Mouse (Mus musculus): ENCODE results near the gene Plekhg2. TPM values are rescaled to one million over a fixed set of nuclear protein-coding genes. Genes with fewer than 3 reads are reported as not detected.

Plekhg2 gene
- polyA plus RNA-seq, 1 experiment = not detected

DNA sequence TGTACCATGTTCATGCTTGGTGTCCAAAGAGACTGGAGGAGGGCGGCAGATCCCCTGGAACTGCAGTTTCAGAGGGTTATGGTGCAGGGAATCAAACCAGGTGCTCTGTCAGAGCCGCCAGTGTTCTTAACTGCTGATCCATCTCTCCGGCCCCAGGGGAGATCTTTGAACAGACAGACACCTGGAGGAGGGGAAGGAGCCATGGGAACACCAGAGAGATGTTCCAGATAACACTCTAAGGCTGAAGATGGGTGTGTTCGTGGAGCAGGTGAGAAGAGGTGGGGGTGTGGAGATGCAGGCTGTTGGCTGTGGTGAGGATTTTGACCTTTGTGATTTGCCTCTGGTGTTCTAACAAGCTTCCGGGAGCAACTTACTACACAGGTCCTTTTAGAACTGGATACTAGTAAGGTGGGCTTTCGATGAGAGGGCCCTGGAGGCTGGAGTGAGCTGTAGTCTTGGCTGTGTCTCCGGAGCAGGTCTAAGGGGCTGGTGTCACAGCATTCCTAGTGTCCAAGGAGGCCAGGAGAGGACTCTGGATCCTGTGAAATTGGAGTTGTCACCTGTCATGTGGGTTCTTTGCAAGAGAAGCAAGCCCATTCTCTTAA lies 1.6 kb upstream of the Plekhg2 start:
- TF ChIP-seq CTCF (IDR thresholded peaks at IDR 0.05; ENCODE audit: insufficient read depth, low read depth, low read length) = no peak
- TF ChIP-seq POLR2A (IDR thresholded peaks at IDR 0.05; ENCODE audit: insufficient read depth, low read depth, low read length) = no peak
- Histone ChIP-seq H3K27ac (ENCODE audit: insufficient read depth, low read depth, low read length) (no peak overlapping the region), H3K4me1 (ENCODE audit: control insufficient read depth, insufficient read depth, low read length) (peaks cover 33% of the 10 kb centered on the region), H3K4me3 (ENCODE audit: insufficient read depth, low read depth, low read length) (no peak overlapping the region)
- 86% methylated on average over 7 of the region's 7 CpGs for WGBS

DNA sequence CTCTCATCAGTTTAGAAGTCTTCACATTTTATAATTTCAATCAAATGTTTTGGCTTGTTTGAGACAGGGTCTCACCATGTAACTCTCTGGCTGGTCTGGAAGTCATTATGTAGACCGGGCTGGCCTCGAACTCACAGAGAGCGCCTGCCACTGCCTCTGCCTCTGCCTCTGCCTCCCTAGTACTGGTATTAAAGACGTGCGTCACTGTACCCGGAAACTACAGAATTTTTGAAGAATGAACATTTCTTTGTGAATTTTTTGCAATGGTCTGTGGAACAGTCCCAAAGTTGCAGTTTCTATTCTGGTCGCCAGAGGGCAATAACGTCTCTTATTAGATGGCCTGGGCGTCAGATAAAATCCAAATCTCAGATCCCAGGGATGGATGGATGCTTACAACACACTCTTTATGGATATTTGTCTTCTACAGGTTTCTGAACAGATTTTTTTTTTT lies 757 bp upstream of the Plekhg2 start:
- under 1% methylated on average over 9 of the region's 9 CpGs for WGBS
- TF ChIP-seq POLR2A (IDR thresholded peaks at IDR 0.05; ENCODE audit: insufficient read depth, low read depth, low read length) = no peak
- no peak for TF ChIP-seq CTCF (IDR thresholded peaks at IDR 0.05; ENCODE audit: insufficient read depth, low read depth, low read length)
- H3K4me3 ChIP-seq (ENCODE audit: insufficient read depth, low read depth, low read length) = peak overlapping the region; percentile 52
- H3K27ac ChIP-seq (ENCODE audit: insufficient read depth, low read depth, low read length) = peak overlapping the region; percentile 52; the same call in 1 of the 2 replicates
- peaks cover 24% of the 10 kb centered on the region for H3K4me1 ChIP-seq (ENCODE audit: control insufficient read depth, insufficient read depth, low read length)

DNA sequence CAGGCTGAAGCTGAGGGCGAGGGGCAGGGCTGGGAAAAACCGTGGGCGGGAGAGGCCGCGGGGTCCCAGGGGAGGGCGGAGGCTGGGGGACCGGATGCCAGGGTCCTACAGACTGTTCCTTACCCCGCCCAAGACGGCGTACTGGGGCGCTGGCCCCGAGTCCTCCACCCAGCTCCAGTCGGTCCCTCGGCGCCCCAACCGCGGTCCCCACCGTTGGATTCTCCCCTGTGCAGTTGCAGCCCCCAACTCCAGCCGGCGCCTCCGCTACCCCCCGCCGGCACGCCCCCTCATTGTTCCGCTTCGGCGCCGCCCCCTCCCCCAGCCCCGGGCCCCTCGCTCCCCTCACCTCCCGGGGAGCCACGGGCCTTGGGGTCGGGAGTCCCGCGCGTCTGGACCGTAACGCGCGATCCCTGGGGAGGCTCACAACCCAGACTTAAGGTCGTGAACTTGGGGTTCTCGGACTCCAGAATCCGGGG lies 847 bp downstream of the Plekhg2 start:
- 2% methylated on average over 42 of the region's 43 CpGs for WGBS
- Histone ChIP-seq H3K4me1 (ENCODE audit: control insufficient read depth, insufficient read depth, low read length) (peaks cover 16% of the 10 kb centered on the region), H3K27ac (ENCODE audit: insufficient read depth, low read depth, low read length) (no peak overlapping the region), H3K4me3 (ENCODE audit: insufficient read depth, low read depth, low read length) (peak overlapping the region; percentile 52)
- TF ChIP-seq CTCF (IDR thresholded peaks at IDR 0.05; ENCODE audit: insufficient read depth, low read depth, low read length) (no peak), POLR2A (IDR thresholded peaks at IDR 0.05; ENCODE audit: insufficient read depth, low read depth, low read length) (no peak)

DNA sequence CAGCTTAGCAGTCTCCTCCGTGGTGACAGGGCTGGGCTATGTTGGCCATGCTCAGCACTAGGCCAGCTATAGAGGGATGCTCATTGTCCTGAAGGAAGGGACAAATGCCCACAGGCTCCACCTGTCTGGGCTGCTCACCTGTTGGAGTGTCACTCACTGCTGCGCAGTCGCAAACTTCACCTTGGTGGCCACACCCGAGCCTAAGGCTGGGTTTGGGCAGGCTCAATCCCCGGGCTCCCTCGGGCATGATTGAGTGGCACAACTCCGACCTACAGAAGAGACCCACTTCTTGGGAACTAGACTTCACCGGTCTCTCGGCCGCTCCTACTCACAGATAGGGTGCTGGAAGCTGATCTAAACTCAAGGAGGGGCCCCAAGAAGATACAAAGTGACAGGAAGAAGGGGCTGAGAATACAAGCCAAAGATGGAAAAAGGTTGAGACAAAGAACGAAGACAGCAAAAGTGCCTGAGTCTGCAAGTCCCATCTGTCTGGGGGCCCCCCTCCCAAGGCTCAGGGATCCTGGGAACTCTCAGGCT lies 1.4 kb downstream of the Plekhg2 start:
- Histone ChIP-seq H3K4me1 (ENCODE audit: control insufficient read depth, insufficient read depth, low read length) (peaks cover 12% of the 10 kb centered on the region), H3K27ac (ENCODE audit: insufficient read depth, low read depth, low read length) (no peak overlapping the region), H3K4me3 (ENCODE audit: insufficient read depth, low read depth, low read length) (peak overlapping the region; percentile 52)
- no peak for TF ChIP-seq POLR2A (IDR thresholded peaks at IDR 0.05; ENCODE audit: insufficient read depth, low read depth, low read length)
- no peak for TF ChIP-seq CTCF (IDR thresholded peaks at IDR 0.05; ENCODE audit: insufficient read depth, low read depth, low read length)
- WGBS = 12% methylated on average over 11 of the region's 11 CpGs

DNA sequence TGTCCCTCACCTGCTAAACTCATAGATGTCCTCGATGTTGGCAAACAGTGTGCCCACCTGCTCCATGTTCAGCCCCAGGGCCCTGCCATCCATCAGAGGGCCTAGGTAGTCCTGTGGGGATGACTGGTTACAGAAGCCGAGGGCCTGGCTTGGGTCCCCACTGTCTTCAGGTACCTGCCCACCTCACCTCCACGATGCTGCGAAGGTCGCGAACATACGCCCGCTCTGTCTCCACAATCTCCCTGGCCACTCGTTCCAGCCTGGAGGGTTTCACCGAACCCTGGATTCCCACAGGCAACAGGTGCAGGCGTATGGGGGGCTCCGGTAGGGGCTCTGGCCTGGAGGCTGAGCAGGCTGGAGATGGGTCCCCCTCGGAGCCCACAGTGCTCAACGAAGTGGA lies 2.3 kb downstream of the Plekhg2 start:
- TF ChIP-seq CTCF (IDR thresholded peaks at IDR 0.05; ENCODE audit: insufficient read depth, low read depth, low read length) = no peak
- no peak for TF ChIP-seq POLR2A (IDR thresholded peaks at IDR 0.05; ENCODE audit: insufficient read depth, low read depth, low read length)
- H3K27ac ChIP-seq (ENCODE audit: insufficient read depth, low read depth, low read length) = no peak overlapping the region
- no peak overlapping the region for H3K4me3 ChIP-seq (ENCODE audit: insufficient read depth, low read depth, low read length)
- peaks cover 12% of the 10 kb centered on the region for H3K4me1 ChIP-seq (ENCODE audit: control insufficient read depth, insufficient read depth, low read length)
- 89% methylated on average over 14 of the region's 14 CpGs for WGBS

DNA sequence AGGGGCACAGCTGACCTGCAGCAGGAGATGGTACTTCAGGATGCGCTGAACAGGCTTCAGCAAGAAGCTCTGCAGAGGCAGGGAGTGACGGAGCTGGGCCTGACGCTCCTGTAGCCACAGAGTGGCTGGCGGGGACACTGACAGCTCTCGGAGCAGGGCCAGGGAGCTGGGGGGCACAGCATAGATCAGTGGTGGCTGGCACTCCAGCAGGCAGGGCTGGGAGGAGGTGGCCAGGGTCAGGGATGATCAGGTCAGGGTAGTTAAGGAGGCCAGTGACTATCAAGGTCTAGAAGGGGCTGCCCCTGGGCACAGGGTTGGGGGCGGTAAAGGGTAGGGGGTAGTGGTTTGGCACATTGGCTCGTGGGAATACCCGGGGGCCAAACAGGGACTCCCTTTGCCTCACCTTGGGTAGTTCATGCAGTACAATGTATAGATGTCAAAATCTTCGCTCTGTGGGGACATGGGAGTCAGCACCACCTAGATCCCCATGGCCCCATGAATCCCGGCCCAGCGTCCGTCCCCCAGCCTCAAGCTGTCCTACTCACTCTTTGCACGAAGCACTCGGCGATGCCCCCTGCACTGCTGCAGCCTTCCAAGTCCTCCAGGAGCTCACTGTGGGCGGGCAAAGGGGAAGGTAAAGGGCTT lies 4.0 kb downstream of the Plekhg2 start:
- TF ChIP-seq POLR2A (IDR thresholded peaks at IDR 0.05; ENCODE audit: insufficient read depth, low read depth, low read length) (no peak), CTCF (IDR thresholded peaks at IDR 0.05; ENCODE audit: insufficient read depth, low read depth, low read length) (no peak)
- Histone ChIP-seq H3K4me3 (ENCODE audit: insufficient read depth, low read depth, low read length) (no peak overlapping the region), H3K4me1 (ENCODE audit: control insufficient read depth, insufficient read depth, low read length) (peaks cover 12% of the 10 kb centered on the region), H3K27ac (ENCODE audit: insufficient read depth, low read depth, low read length) (no peak overlapping the region)
- WGBS = 90% methylated on average over 16 of the region's 16 CpGs

DNA sequence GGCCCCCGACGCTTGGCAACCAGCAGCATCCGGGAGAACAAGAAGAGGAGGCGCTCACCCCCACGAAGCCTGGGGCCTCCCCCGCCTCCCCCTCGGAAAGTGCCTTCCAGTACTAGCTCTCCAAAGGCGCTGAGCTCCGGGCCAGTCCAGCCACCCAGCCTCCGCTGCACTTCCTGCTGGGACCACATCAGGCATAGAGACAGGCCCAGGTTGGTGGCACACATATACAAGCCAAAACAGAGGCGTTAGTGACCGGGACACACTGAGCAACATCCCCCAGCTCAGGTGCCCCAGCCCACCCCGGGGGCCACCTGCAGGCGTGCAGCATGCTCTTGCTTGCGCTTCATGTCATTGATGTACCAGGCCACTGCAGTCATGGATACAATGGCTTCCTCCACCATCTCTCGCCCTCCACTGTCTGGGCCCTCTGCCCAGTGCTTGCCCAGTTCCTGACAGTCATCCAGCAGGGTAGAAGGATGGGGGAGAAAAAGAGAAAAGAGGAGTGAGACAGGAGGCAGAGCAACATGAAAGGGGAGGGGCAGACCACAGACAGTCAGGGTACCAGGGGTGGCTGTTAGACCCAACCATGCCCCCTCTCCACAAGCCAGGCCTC lies 4.6 kb downstream of the Plekhg2 start:
- Histone ChIP-seq H3K4me3 (ENCODE audit: insufficient read depth, low read depth, low read length) (no peak overlapping the region), H3K27ac (ENCODE audit: insufficient read depth, low read depth, low read length) (no peak overlapping the region), H3K4me1 (ENCODE audit: control insufficient read depth, insufficient read depth, low read length) (peaks cover 10% of the 10 kb centered on the region)
- TF ChIP-seq POLR2A (IDR thresholded peaks at IDR 0.05; ENCODE audit: insufficient read depth, low read depth, low read length) (no peak), CTCF (IDR thresholded peaks at IDR 0.05; ENCODE audit: insufficient read depth, low read depth, low read length) (no peak)
- WGBS = 85% methylated on average over 16 of the region's 16 CpGs

DNA sequence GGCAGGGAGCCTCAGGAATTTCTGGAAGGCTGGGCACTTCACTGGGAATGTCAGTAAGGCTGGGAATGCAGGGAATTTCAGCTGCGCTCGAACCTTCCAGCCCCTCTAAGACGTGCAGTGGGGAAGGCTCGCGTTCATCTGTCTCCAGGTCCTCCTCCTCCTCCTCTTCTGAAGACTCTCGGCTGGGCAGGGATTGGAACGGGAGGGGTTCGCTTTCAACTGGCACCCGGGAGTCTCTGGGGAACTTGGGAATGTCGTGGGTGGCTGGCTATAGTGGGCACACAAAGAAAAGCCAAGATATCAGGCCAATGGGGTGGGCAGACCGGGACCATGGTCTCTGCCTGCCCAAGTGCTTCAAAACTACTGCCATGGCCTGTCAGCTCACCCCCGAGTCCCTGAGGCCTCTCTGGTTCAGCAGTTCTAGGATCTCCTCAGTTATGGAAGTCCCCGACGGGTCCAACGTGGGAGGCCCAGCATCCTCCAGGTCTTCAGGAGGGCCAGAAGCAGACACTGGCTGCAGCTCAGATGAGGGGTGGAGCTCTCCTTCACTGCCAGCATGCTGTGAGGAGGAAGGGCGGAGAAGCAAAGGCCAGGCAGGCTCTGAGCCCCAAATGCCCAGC lies 9.8 kb downstream of the Plekhg2 start:
- Histone ChIP-seq H3K27ac (ENCODE audit: insufficient read depth, low read depth, low read length) (no peak overlapping the region), H3K4me1 (ENCODE audit: control insufficient read depth, insufficient read depth, low read length) (no peaks in the 10 kb centered on the region), H3K4me3 (ENCODE audit: insufficient read depth, low read depth, low read length) (no peak overlapping the region)
- no peak for TF ChIP-seq POLR2A (IDR thresholded peaks at IDR 0.05; ENCODE audit: insufficient read depth, low read depth, low read length)
- TF ChIP-seq CTCF (IDR thresholded peaks at IDR 0.05; ENCODE audit: insufficient read depth, low read depth, low read length) = no peak
- 86% methylated on average over 16 of the region's 16 CpGs for WGBS
